Mouse (Mus musculus): ENCODE data around the gene Zkscan16.

DNA sequence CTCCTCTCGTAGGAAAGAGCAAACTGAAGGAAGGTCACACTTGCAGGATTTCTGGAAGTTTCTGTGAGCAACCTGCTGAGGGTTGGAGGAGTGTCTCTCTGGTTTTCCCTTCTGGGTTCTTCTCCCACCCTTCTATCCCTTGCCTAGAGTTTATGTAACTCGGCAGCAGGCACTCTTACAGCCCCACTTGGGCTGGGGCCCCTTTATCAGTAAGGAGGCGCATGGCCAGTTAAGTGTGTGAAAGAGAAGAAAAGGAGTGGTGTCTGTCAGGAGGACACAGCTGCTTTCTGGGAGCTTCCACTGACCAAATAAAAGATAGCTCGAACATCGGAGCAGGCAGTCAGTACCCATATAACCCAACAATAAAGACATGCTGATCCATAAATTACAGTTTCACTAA, 48.8 kb downstream of the Zkscan16 start:
- TF ChIP-seq CTCF (IDR thresholded peaks at IDR 0.05; ENCODE audit: low read depth) (no peak), EP300 (optimal IDR thresholded peaks at IDR 0.05) (no peak)
